Mouse (Mus musculus) mature B cell (primary cell): ENCODE measurements around the gene Slc2a9.

Experiments
- in situ Hi-C: fragments of 300-500 bp; cut with MboI; formaldehyde crosslinking; loops from 2 replicates; pipeline ENCODE4 v1.14.3; 2019

The Slc2a9 gene

DNA sequence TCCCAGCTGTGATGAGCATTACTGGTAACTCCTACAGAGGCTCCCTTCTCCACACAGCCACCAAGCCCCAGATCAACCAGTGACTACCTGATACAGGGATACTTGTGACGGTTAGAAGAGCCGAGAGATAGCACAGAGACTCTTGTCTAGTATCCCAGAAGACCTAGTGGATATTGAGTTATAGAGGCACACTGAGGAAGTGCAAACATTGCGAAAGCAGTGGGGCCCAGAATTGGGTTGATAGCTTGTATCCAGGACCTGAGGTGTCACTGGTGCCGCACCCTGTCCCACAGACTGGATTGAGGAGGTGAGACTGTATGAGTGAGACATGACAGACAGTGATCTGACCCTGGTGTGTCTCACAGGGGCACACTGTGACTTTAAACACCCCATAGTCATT, at the start of gene Slc2a9:
TSS of gene Slc2a9 (minus strand) at position 152 of the 400 bp plus-strand sequence.
- in situ Hi-C loops: loop anchor here (25.0 kb wide), 1 partner anchor 191 kb away; the partner anchor contains the start of gene Drd5

DNA sequence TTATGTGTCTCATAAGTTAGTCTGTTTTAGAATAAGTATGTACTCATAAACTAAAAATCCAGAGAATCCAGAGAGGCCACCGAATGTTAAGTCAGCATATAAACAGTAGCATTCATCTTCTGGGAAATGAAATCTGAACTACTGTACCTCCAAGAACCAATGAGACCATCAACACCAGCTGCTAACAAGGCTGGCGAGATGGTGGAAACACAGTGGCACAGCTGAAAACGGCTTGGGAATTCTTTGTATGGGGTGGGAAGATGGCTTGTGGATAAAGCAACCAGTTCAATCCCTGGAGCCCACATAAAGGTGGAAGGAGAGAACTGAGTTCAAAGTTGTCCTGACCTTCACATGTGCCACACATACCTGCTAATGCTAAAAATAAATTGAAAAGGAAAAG, 49.7 kb upstream of the Slc2a9 start:
- in situ Hi-C loops: no loop called here

DNA sequence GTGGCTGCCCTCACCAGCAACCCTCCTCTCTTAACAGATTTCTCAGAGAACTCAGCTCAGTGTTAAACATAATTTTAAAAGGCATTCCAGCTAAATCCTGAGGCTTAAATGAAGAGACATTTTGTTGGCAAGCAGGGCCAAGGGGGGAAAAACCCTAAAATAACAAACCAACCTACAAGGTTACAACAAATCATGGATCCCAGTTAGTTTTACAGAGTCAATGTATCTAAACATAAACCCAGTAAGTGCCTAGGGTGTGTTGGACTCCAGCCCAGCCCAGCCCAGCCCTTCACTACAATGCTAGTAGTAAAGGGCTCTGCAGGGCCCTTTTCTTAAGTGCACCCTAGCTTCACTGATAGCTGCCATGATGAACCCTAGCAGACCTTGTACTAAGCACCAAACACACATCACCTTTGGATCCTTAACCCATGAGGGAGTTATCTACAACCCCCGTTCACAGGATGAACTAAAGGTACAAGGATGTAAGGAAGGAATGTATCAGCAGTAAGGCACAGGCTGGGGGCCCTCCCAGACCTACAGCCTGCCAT, 47.4 kb upstream of the Slc2a9 start:
- in situ Hi-C loops: no loop called here

DNA sequence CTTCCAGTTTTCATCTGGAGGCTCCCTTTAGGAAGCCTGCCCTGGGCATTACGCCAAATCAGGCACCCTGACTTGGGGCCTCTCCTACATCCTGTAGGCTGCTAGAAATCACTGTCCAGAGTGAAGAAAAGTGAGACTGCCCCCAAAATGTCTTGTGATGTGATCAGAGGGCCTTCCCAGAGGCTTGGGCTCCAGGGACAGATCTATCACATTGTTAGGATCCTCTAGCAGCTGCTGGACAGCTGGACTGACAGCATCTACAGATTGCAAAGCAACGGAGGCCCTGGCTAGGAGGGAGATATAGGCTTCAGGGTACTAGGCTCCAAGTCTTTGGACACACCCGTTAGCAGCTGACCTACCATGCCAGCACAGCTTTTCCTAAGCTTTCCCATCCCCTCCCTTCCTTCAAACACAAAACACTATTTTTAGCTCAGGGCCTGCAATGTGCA, 46.5 kb upstream of the Slc2a9 start:
- in situ Hi-C loops: no loop called here

DNA sequence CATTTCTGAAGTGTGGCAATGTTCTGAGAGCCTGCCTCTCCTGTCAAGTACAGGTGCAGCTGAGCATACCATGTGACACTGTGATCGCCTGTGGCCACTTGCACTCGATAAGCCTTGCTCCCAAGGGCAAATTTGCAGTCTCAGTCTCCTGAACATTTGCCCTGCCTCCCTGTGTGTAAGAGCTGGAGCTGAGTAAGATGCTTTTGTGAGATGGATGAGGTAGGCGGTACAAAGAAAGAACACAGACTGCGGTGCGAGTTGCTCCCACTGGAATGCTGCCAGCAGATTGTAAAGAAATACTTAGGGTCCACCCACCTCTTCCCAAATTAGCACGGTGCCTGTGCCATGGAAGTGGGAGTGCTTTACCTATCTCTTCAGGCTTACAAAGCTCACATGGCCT, 44.4 kb upstream of the Slc2a9 start:
- in situ Hi-C loops: no loop called here

DNA sequence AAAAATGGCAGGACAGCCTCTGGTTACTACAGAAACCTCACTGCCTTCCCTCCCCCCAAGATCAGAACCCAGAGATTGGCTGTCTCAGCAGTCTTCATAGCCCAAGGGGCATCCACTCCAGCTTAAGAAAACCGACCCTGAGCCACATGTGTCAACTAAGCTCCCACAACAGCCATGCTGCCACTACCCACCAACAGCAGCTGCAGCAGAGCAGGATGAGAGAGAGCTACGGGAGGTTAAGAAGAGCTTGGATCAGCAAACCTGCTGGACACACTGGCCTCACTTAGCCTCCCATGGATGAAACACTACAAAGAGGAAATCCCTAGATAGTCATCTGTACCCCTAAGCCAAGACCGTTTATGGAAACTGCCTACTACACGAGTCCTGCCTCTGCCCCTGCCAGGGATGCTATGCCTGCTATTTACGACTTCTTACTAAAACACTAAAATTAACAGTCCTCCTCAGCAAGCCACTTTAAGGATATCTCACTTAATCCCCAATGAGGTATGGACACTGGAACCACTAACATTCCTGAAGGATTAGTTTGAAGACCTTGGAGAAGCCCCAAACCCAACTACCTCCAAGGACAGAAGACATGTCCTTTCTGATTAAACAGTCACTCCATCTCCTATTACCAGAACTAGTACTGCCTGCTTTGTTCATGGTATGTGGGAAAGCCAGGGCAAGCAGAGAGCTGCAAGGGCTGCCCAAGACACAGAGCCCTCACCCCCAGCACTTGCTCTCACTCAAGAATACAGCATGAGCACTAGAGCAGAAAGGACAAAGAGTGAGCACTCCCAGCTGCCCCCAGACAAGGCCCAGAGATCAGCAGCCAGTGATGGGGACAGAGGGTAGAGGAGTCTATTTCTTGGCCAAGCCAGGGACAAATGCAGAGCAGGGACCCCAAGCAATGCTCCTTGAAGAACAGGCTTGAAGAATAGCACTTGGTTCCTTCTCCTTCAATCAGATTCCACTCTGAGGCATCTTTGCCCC, 41.8 kb upstream of the Slc2a9 start:
- in situ Hi-C loops: no loop called here

DNA sequence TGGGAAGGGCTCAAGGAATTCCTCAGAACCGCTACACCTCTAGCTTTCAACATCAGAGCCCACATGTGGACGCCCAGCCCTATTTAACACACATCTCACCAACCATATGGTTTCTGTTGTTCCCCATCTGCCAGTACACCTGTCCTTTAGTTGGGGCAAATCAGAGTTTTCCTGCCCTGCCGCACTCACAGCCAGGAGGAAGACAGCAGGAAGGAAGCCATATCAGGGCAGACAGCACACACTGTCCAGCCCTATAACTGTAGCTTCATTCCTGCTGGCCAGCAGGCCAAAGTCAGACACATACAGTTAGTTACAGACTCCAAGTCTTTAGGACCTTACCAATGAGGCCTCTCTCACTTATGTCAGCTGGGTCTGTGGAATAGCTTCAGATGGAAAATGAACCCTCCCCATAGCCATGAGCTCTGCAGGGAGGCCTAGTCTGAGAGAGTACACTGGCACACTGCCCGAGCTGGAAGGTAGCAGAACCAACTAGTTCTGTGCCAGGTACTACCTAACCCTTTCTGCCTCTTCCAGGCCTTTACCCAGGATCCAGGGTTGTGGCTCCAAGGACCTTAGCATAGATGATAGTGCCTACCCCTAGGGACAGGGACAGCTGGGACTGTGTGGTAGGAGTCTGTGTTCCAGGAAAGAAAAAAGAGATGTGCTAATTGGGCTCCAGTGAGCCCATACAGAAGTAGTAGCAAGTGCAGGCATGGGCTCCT, 40.7 kb upstream of the Slc2a9 start:
- in situ Hi-C loops: no loop called here

DNA sequence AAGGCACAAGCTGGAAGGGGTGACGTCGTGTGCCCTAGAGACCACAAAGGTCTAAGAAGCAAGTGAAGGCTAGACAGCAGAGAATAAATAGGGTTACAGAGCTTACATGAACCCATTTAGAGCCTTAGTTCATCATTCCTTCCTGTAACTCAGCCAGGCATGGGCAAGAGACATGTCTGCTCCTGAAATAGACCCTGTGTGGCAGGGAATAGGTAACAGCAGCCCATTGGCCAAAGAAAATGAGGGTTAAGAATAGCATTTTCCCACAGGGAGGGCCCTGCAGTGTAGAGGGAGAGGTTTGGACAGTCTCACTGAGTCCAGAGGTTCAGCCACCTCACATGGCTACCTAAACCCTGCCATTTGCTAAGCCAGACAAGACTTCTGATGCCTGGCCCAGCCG, 38.8 kb upstream of the Slc2a9 start:
- in situ Hi-C loops: no loop called here

DNA sequence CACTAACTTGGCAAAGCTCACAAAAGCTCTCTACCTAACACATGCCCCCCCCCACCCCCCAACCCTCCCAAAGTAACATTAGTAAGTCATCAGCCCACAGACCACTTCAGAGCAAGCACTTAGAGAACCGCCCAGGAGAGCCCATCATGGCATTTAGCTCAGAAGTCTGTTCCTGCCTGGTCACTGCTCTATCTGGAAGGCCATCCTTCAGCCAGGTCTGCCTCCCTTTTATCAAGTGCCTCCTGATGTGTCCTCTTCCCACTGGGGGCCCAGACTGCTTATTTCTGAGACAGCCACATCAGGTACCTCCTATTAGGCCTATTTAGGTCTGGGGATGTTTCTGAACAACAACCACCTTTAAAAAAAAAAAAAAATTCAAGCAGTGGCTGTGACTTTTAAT, 38.0 kb upstream of the Slc2a9 start:
- in situ Hi-C loops: no loop called here

DNA sequence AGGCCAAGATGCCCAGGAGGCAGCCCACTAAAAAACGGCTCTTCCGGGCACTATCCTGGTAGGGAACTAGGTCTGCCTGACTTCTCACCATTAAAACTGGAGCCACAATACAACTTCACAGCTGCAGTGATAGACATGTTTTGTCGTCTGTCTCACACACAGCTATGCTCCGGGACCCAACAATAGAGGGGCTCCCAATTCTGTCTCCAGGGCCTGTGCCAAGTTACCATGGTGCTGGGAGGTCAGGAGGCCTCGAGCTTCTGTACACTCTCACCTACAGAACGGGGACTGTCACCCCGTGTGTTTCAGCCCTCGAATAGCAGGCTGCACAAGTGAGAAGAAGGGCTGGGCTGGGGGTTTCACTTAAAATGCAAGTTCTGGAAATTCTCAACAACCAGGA, 35.6 kb upstream of the Slc2a9 start:
- in situ Hi-C loops: no loop called here

DNA sequence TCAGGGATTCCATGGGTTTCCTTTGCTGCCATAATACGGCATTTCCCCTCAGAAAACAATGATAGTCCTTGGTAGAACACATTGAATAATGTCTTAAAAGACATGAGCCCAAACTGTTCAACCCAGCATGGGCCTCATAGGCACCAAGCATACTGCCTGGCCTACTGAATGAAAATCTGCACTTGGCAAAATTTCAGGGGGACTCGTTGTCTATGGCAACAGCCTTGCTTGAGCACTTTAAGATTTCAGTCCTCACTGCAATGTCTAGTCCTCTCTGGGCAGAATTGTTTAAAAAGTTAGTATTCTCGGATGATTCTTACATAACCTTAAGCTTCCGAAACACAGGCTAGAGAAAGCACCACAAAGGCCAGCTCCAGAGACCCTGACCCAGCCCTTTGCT, 34.9 kb upstream of the Slc2a9 start:
- in situ Hi-C loops: no loop called here

DNA sequence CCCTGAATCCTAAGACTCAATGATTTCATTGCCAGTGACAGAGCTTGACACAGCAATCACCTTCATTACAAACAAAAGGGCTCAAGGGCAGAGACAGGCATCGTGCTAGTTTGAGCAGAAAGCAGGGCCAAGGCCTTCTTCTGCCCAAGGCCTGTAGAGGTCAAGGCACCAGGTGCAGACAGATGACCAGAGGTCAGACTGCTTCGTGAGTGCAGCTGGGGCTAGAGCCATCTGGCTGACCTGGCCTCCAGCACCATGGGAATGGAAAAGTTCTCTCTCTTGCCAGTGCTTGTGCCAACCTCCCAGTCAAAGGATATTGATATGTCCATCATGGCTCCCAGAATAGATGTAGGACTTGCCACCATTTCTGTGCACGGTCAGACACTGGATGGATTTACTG, 33.9 kb upstream of the Slc2a9 start:
- in situ Hi-C loops: no loop called here

DNA sequence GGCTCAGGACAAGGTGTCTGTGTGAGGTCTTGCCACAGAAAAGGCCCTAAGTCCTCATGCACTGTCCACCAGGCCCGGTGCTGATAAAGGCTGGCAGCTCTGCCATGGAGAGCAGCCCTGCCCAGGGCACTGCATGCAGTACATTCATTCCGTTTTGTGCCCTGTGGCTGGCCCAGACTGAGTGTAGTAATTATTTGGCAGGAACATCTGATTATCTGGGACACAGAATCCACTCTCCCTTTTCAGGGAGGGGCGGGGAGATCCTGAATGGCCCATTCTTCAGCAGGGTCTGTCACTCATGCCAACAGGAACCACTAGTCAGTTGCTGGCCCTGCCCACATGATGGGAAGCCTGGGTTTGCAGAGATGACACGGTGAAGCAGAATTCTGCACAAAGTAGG, 29.1 kb upstream of the Slc2a9 start:
- in situ Hi-C loops: no loop called here

DNA sequence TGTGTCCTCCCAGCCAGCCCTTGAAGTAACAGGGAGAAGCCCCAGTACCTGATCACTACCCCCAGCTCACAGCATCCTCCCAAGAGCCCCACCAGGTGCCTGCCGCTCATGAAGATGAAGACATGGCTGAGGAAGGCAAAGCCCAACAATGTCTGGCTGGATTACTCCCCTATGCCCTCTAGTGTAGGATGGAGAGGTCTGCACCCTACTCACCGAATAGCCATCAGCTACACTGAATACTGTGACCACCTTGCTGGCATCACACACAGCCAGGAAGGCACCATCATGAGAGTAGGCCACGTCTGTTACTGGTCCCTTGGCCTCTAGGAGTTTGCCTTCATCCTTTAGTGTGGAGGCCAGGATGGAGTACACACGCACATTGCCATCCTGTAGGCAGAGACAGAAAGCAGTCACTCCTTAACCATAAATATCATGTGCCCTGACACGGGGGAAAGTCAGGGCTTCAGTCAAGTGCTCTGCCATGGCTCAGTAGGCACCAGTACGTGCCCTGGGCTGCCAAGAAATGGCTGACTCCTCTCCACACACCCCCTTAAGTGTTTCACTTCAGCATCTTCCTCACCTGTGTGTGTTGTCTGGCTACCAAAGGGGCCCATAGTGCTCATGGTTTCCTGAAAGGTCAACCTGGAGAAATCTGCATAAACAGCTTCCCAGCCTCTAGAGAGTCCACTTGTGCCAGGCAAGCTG, 26.9 kb upstream of the Slc2a9 start:
- in situ Hi-C loops: no loop called here

DNA sequence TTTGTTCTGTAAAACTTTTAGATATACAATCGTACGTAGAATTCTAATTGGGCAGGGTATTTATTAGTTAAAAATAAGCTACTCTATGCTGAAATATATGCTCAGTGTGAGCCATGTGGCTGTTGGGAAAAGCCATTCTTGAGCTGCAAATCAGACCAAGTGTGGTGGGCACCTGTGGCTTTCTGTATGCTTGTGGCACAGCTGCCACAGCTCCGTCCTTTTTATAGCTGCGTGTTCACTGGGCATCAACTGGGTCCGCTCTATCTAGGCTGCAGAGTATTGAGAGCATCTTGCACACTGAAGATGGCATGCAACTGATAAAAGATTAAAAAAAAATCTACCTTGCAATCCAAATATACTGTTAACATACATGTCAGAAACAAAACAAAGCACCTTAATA, 20.0 kb upstream of the Slc2a9 start:
- in situ Hi-C loops: loop anchor here (25.0 kb wide), 1 partner anchor 211 kb away; the partner anchor contains the start of gene Drd5

DNA sequence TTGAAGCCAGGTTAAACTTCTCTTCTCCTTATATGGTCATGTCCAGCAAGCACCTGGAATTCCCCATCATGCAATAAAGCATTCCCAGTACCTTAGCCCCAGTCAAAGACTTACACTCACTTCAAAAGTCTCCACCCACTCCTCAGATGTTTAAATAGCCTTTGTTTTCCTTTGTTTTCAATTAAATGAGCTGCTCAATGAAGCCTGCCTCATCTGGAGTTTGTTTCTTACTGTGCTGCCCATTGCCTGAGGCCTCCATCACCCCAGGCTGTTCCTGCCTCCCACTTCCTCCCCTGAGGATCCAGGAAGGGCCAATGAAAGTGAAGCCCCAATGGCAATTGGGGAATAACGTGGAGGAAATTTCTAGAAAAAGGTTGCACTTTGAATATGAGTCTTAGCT, 17.9 kb upstream of the Slc2a9 start:
- in situ Hi-C loops: loop anchor here (25.0 kb wide), 1 partner anchor 209 kb away; the partner anchor contains the start of gene Drd5

DNA sequence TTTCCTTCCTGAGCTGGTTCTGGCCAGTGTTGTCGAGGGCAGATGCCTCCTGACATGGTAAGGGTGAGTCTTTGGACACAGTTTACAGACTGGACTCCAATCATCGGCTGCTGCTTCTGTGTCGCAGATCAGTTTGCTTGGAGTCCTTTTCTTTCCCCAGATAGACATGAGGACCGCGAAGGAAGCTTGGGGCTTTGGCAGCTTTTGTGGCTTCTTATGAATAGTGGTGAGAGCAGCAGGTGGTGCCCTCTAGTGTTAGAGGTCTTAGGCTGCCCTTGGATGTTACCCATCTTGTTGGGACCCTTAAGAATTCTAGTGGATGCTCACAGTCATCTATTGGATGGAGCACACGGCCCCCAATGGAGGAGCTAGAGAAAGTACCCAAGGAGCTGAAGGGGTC, 13.3 kb upstream of the Slc2a9 start:
- in situ Hi-C loops: loop anchor here (25.0 kb wide), 1 partner anchor 204 kb away; the partner anchor contains the start of gene Drd5

DNA sequence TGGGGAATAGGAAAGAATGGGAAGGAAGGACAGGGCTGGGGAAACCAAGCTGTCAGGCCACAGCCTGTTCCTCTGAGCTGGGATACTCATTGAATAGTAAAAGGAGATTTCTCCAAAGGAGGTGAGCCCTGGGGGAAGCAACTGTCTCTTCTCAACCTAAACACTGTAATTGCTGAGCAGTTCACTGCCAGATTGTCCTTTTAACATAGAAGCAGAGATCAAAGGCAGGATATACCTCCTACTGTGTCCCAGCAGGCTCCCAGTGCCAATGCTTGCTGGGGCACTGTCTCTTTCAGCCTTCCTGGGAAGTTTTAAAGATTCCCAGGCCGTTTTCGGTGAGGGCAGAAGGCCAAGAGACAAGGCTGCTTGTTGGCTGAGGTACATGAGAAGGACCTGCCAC, 10.0 kb upstream of the Slc2a9 start:
- in situ Hi-C loops: loop anchor here (25.0 kb wide), 1 partner anchor 201 kb away; the partner anchor contains the start of gene Drd5

DNA sequence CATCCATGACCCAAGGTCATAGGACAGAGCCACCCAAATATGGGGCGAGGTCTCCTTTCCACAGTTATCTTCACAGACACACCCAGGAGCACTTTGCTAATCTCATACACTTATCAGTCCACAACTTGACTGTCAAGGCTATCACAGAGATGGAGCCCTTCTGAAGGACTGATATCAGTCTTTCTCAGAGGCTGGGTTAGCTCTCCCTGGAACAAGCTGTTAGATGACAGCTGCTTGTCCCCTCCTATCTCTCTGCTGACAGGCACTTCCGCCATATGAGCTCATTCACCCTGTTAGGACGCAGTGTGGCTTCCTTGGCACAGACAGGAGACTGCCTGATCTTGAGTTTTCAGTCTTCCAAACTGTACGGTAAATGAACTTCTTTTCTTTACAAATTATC, 6.6 kb upstream of the Slc2a9 start:
- in situ Hi-C loops: loop anchor here (25.0 kb wide), 1 partner anchor 197 kb away; the partner anchor contains the start of gene Drd5

DNA sequence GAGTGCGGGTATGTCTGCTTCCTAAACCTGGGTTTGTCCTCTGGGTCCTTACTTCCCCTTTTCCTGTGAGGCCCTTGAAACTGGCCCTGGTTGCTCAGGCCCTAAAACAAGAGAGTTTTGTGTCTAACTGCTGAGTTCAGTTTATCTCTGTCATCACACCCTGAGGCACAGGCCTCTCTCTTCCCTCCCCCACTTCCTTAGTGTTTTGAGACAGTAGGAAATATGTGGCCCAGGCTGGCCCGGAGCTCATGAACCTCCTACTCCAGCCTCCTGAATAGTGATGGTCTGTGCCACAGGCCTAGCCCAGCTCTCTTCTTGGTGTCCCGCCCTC, 2.5 kb upstream of the Slc2a9 start:
- in situ Hi-C loops: loop anchor here (25.0 kb wide), 1 partner anchor 193 kb away; the partner anchor contains the start of gene Drd5

DNA sequence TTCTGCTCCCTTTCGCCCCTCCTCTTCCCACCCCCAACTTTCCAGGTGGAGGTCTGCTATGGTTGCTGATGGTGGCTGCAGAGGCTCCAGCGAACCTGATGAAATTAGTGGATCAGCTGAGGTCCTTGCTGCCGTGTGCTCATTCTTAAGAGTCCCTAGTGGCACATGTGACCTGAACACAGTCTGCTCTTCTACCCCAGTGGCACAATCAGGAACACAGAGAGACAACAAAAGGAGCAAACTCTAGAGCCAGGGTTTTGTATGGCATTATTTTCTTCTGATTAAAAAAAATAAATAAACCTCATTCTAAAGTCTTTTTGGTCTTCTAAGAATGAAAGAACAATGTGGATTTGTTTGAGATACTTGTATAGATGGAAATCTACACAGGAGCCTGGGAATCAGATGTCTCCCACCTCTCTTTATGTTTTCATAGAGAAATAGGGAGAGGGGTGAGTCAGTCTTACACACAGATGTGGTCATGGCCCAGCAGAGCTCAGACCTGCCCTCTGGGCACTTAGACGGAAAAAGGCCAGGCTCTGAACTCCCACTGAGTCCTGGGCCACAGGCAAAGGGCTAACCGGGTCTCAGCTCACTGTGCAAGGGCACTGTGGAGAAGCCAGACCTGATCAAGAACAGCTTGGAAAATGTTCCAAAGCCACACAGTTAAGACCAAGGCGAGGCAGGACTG, 1.9 kb upstream of the Slc2a9 start:
- in situ Hi-C loops: loop anchor here (25.0 kb wide), 1 partner anchor 193 kb away; the partner anchor contains the start of gene Drd5
